Mouse (Mus musculus) gastrocnemius, adult 2 months (tissue): ENCODE data around the gene Hivep2. TPM values are rescaled to one million over a fixed set of nuclear protein-coding genes. Genes with fewer than 3 reads are reported as not detected.
A peak's percentile ranks its signal among the peaks of the same experiment; 100 is the strongest.

Experiments used
- DNase-seq: peaks from one replicate; pipeline ENCODE4 v3.0.0; 2022
- H3K27ac ChIP-seq: fragments of 200-600 bp; 2 replicates; pipeline ENCODE4 v1.8.1; 2022; ENCODE audit warnings: mild to moderate bottlenecking
- H3K4me3 ChIP-seq: fragments of 200-600 bp; 2 replicates; pipeline ENCODE4 v1.8.1; 2022; ENCODE audit warnings: mild to moderate bottlenecking, moderate library complexity
- CTCF ChIP-seq: fragments of 200-600 bp; IDR thresholded peaks from 2 replicates; pipeline ENCODE4 v1.8.1; 2022; ENCODE audit warnings: antibody characterized with exemption, mild to moderate bottlenecking, moderate library complexity
- intact Hi-C: fragments of 180-260 bp; cut with DNase I; formaldehyde crosslinking; loops from one replicate; pipeline ENCODE4 v1.15.1; 2025
- total RNA-seq, 2 experiments: library from RNA; stranded (reverse); gene quantifications; 2 replicates each; pipeline ENCODE4 v1.2.3; 2021

Gene Hivep2
- total RNA-seq, 2 experiments from 2014 or later = 40.5 to 42.0 TPM

DNA sequence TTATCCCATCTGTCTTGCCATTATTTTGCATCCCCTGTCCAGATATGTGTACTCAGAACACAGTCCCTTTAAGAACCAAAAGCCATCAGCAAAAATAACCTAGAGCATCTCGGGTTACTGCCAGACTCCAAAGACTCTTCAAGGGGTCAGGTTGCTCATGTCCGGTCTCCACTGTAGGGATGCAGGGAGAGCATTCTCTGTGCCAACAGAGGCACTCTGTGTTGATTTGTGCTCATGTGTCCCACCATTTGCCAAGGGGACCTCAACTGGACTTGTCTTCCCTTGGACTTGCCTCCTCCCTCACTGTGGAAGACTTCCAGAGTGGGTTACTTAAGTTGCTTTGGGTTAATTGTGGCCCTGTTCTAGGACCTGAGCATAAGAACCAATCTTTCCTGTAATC, 43.8 kb downstream of the Hivep2 start:
- Histone ChIP-seq H3K4me3 (no peak overlapping the region; the same call in 1 of the 2 replicates), H3K27ac (peak overlapping the region; percentile 83)
- peak; percentile 74 for DNase-seq
- no peak for TF ChIP-seq CTCF
- intact Hi-C loops = loop anchor here (2.0 kb wide), 1 partner anchor 41 kb away; no protein-coding TSS in a partner anchor

DNA sequence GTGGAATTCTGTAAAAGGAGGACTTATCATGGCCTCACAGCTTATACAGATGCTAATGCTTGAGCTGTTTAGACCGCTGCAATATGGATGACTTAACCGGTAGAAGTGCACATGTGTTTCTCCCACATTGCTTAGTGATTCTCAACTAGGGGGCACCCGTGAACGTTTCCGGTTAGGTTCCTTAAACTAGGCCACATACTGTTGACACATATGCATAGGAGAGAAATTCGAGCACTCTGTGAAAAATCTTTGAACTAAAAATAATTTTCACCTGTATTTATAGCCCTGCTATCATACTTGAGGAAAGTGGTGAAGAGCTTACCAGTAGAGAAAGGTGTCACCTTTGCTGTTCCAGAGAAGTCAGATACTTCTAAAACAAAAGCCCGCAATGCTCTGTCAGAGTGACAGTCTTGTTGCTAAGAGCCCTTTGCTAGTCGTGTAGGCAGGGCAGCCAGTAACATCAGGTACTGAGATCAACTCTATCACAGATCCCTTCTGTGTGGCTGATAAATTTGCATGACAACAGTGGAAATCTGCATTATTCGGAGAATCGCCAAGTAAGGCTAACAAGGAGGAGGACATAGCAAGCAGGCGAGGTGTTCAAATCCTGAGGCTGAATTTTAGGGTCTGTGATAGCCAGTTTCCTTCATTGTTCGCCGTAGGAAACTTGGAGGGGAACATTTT, 50.6 kb downstream of the Hivep2 start:
- intact Hi-C loops = loop anchor here (5.0 kb wide), 2 partner anchors 34 to 71 kb away; no protein-coding TSS in a partner anchor
- TF ChIP-seq CTCF = peak; percentile 30; the same call in 1 of the 2 replicates
- DNase-seq = no peak
- Histone ChIP-seq H3K4me3 (no peak overlapping the region; the same call in 1 of the 2 replicates), H3K27ac (peak overlapping the region; percentile 92)

DNA sequence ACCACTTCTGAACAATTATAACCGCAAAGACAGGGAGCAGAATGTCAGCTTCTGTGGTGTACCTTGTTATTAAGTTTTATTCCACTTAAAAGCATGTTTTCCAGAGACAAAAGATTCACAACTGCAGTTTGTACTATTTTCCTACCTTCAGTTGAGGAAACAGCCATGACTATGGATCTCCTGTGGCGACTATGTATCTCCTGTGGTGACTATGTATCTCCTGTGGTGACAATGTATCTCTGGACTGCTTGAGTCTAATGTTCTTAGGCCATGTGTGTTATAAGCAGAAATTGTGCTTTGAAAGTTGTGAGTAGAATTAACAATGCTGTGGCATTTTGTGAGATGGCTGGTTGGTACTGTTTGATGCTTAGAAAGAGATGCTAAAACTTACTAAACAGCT, 51.5 kb downstream of the Hivep2 start:
- DNase-seq = no peak
- Histone ChIP-seq H3K4me3 (peak overlapping the region; percentile 75), H3K27ac (peak overlapping the region; percentile 92)
- intact Hi-C loops = loop anchor here (5.0 kb wide), 2 partner anchors 35 to 70 kb away; no protein-coding TSS in a partner anchor
- no peak for TF ChIP-seq CTCF

DNA sequence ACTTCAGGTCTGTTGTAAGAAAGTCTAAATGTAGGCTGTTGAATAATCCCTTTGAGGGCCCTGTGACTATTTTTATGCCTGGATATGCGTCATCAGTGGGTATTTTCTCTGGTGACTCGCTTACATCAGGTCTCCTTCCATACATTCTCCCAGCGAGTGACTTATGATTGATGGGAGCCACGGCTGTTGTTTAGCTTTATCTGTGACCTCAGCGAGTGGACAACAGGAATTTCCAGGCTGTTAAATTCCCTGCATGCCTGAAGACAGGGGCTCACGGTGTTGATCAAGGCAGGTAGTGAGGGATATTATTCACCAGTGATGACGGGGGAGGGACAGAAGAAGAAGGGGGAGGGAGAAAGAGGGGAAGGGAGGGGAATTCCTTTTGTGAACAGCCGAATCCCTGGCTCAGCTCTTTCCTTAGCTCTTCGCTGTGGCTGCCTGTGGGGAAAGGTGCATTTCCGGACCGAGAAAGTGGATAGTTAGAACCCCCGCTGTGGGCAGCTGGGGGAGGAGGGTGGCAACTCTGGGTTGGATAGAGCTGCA, 52.0 kb downstream of the Hivep2 start:
- Histone ChIP-seq H3K4me3 (peak overlapping the region; percentile 75), H3K27ac (peak overlapping the region; percentile 92)
- intact Hi-C loops = loop anchor here (5.0 kb wide), 2 partner anchors 36 to 69 kb away; no protein-coding TSS in a partner anchor
- TF ChIP-seq CTCF = no peak
- DNase-seq = peak; percentile 39

DNA sequence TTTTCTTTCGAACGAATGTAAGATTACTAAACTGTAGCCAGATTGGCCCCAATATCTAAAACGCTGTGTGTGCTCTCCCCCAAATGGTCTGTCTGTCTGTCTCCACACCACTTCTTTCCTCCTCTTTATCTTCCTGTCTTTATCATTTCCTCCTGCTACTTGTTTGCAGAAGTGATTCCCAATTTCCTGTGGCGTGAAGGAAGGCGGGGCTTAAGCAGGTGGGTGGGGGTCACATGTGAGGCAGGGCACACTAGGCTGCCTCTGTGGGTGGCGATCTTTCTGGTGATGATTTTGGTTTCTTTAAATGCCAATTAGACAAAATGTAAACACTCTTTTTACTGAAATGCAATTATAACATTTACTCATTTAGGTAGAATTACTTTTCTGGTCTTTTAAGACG, 52.8 kb downstream of the Hivep2 start:
- no peak for TF ChIP-seq CTCF
- no peak for DNase-seq
- Histone ChIP-seq H3K4me3 (peak overlapping the region; percentile 75), H3K27ac (peak overlapping the region; percentile 92)
- intact Hi-C loops = loop anchor here (5.0 kb wide), 2 partner anchors 36 to 69 kb away; no protein-coding TSS in a partner anchor

DNA sequence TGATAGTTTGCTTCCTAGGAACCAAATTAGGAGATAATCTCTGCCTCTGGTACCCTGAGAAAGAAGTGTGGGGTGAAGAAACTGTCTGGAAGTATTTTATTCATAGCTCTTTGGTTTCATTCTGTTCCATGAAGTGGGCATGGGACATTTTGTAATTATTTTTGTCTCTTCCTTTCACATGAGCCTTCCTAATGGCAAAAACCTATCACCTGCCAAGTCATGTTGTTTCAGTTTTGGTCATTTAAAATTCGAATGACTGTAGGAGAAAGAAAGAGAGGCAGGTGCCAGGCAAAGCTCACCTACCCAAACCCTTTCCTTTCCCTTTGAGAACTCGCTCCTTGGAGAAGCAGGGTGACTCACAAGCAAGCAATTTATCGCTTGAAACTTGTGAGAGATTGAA, 53.3 kb downstream of the Hivep2 start:
- Histone ChIP-seq H3K27ac (peak overlapping the region; percentile 92), H3K4me3 (peak overlapping the region; percentile 75)
- intact Hi-C loops = loop anchor here (5.0 kb wide), 2 partner anchors 37 to 68 kb away; no protein-coding TSS in a partner anchor
- no peak for DNase-seq
- TF ChIP-seq CTCF = no peak

DNA sequence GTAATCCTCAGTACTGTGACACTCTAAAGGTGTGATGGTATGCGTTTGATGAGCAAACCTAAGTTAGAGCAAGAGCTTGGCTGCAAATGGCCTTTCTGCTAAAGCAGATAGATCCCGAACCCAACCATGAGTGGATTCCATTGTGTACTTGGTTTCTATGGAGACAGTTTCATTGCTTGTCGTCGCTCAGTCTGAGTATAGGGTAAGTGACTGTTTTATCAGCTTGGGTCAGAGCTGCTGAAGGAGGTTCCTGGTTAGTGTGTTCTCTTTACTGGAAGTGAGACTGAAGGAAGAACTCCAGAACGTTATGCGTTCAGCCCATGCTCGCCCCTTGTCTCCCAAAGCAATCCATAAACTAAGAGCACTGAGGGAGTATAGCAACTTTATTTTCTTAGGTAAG, 54.4 kb downstream of the Hivep2 start:
- no peak for TF ChIP-seq CTCF
- H3K4me3 ChIP-seq = no peak overlapping the region
- DNase-seq = no peak
- intact Hi-C loops = no loop called here
- H3K27ac ChIP-seq = peak overlapping the region; percentile 92

DNA sequence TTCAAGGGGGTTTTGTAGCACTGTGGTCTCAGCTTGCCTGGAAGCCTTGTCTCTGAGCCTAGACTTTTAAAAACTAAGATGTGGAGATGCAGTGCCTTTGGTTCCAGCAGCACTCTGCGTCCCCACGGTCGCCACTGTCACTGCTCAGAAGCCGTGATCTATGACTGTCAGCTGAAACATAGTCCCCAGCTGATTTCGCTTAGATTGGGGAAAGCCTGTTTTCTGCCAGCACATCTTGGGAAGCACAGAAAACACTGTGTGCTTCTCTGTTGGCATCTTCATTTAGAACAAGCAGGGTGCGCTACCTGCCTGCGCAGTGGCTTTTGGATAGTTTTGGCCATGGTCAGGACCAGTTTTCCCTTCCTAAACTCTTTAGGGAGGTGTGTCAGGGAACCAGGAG, 59.1 kb downstream of the Hivep2 start:
- TF ChIP-seq CTCF = peak; percentile 8; the same call in 1 of the 2 replicates
- intact Hi-C loops = no loop called here
- peak; percentile 62 for DNase-seq
- Histone ChIP-seq H3K27ac (peak overlapping the region; percentile 84), H3K4me3 (peak overlapping the region; percentile 53)

DNA sequence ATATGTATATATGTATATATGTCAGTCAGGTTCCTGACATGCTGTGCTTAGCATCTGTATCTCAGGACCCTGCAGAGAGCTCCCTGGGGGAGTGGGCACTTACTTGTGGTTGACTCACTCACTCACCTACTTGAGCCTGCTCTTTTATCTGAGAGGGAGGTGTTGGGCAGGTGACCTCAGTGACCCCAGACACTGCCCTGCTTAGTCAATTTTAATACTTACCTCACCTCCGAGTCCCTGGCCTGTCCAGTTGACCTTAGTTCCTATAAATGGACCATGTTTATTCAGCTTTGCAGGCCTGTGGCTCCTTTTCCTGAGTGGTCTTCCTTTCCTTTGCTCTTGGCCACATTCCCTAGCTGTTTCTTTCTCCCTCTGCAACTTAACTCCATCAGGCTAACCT, 61.9 kb downstream of the Hivep2 start:
- intact Hi-C loops = no loop called here
- Histone ChIP-seq H3K4me3 (no peak overlapping the region), H3K27ac (peak overlapping the region; percentile 60)
- TF ChIP-seq CTCF = no peak
- no peak for DNase-seq

DNA sequence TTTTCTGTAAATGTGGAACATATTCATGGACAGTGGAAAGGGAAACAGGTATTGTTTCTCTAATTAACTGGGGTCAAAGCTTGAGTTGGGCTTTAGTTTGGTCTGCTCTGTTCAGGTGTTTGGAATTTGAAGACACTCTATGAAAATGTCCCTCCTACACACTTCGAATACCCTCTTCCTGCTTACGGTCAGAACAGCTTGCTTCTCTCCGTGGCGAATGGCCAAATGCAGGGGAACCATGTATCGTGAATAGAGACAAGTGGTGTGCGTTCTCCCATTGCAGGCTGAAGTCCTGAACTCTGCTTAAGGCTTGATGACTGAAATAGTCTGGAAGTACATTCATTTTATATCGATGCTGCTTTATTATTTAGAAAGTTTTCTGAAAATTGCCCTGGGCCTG, 63.1 kb downstream of the Hivep2 start:
- DNase-seq = no peak
- Histone ChIP-seq H3K27ac (peak overlapping the region; percentile 60), H3K4me3 (no peak overlapping the region)
- intact Hi-C loops = no loop called here
- no peak for TF ChIP-seq CTCF

DNA sequence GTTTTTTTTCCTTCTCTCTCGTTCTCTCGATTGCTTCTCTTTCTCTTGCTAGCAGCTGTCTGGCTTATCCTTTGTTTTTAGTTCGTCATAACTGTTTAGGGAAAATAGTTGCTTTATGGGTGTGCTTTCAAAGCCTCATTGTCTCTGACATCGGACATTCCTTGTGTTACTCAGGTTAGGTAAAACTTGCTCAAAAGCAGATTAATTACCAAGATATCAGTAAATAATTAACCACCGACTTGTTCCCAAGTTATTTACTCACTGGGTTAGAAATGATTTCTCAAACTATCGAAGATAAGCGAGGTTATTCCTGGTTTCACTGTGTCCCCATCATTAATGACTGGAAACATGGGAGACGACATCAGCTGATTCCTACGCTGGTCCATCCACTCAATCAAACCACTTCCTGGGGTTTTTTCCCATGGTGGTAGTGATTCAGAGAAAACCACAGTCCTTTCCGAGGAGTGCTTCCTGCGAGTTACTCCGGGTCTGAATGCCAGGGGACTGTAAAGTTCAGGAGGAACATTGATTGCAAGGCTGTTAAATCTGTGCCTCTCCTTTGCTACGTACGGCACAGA, 64.7 kb downstream of the Hivep2 start:
- DNase-seq = no peak
- Histone ChIP-seq H3K4me3 (no peak overlapping the region), H3K27ac (0 out of 2 replicates have a peak overlapping the region, but pooled peaks have one; percentile 20)
- no peak for TF ChIP-seq CTCF
- intact Hi-C loops = no loop called here

DNA sequence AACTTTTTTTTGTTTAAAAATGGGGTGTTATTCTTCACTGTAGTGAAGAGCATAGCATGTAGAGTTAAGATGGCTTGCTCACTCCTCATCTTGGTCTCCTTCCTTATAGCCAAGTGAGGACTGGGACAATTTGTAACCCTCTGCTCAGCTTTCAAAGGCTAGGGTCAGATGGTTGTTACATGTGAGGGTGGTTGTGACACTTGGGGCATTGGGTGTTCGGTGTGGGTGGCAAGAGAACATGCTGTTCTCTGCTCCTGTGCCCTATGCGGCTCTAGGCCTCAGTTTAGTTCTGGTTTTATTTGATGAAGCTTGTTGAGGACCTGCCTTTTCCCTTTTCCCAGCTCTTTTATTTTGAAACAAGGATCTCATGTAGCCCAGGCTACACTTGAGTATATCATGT, 66.7 kb downstream of the Hivep2 start:
- intact Hi-C loops = no loop called here

DNA sequence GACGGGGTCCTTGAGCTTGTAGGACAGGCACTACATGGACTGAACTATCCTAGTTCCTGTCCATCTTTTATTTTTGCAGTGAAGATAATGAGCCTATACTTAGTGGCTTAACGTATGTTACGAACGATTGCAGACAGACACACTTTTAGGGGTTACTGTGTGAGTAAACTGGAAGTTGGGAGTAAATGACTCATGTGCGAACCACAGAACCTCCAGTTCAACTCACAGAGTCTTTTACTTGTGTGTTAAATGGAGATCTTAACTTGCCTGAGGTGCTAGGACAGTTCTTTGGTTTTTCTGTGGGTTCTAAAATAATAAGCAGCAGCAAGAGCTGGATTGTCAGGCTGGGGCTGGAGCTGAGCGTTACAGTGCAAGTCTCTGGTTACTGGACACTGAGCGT, 68.2 kb downstream of the Hivep2 start:
- no peak for DNase-seq
- no peak for TF ChIP-seq CTCF
- 0 out of 2 replicates have a peak overlapping the region, but pooled peaks have one; percentile 21 for H3K27ac ChIP-seq
- no peak overlapping the region for H3K4me3 ChIP-seq
- intact Hi-C loops = no loop called here

More for the DNA sequence above, 66.7 kb downstream of the Hivep2 start:
- DNase-seq = no peak
- no peak for TF ChIP-seq CTCF
- Histone ChIP-seq H3K27ac (peak overlapping the region; percentile 68), H3K4me3 (no peak overlapping the region)
